Mouse (Mus musculus) mature B cell (primary cell): Measurements from ENCODE around the gene Fbxo44.

Experiments
- in situ Hi-C: fragments of 300-500 bp; cut with MboI; formaldehyde crosslinking; loops from 2 replicates; pipeline ENCODE4 v1.14.3; 2019

Gene Fbxo44

DNA sequence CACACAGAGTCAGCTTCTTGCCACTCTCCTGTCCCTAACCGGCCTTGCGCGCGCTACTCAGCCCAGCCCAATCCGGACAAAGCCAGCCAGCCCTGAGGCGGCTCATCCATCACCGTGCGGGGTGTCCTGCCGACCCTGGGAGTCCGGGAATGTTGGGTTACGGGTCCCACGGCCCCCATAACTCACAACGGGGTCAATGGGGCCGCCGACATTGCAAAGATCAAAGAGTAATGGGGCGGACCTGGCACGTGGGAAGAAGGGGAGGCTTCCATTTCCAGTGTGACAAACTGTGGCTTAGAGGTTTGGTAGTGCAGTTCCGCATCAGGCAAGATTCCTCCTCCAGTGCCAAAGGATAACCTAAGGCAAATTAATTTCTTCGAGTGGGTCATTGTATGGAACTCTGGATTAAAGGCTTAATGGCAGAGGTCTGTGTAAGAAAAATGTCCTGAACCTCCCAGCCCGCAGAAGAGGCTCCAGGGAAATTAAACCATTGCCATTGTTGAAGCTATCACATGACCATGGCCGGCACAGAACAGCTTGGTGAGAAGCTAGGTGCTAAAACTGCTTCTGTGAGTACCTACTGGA is 28.7 kb downstream of the Fbxo44 start:
- in situ Hi-C loops = no loop called here

DNA sequence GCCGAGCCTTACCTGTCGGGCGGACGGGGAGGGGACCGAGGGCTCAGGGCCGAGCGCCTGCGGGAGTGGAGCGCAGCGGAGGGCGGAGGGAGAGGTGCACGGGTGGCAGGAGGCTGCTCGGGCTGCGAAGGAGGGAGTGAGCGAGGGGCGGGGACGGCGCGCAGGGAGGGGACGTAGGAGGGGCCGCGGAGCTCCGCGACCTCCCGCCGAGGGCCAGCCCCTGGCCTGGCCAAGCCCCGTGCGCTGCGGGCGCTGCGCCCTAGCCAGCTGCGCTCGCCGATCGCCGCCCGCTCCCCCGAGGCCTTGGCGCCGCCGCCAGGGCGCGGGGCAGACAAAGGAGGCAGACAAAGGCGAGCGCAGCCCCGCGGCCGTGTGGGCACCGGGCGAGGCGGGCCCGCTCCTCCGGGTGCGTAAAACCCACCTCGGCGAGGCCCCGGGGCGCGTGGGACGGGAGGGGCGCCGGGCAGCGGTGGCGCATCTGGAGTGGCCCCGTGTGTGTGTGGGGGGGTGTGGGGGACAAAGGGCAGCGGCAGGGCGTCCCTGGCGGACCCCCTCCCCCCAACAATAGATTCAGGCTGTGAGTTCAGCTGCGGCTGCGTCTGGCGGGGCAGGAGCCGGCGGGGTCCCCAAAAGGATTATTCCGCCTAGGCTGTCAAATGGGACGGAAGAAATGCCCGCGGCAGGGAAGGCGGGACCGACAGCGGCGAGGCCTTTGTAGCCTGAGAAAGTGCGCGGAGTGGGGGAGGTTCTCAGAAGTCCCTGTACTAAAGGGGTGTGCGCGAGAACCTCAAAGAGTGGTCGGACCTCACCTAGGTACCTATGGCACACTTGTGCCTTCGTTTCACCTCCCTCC is 29.5 kb downstream of the Fbxo44 start, which contains the start of gene Draxin:
Gene Draxin (minus strand): TSS at position 138 of the 853 bp plus-strand sequence.
- in situ Hi-C loops = no loop called here

DNA sequence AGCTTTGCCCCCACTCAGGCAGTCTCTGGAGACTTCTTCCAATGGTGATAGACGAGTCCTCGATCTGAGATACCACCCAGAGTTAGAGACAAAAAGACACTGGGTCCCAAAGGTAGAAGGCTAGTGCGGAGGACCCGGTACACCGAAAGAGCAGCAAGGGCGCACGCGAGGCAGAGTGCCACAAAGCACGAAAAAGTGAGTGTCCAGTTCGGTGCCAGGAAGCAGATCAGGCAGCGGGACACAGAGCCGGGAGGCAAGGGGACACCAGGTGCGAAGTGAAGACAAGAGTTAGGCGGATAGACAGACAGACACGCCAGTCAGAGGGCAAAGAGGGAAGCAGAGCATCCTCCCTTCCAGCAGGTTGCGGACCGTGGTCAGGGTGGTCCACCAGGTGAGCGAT is 30.1 kb downstream of the Fbxo44 start, which contains the start of gene Mad2l2:
Gene Mad2l2 (plus strand): TSS at position 252 of the 400 bp plus-strand sequence.
- in situ Hi-C loops = no loop called here

DNA sequence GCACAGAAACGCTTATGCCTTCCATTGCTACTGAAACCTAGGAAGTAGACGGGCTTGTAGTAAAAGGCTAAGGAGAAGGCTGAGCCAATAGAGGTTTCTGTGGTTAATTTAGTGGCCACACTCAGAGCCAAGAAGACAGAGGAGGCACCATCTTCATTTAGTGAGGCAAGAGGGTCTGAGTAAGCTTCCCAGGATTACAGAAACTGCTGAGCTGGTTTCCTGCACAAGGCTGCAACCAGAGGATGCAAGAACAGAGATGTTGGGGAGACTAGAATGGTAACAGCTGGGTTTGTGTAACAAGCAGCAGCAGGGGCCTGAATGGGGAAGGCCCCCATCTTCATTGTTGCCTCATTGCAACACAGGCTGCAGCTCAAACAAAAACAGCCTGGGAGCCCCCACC is 31.6 kb downstream of the Fbxo44 start:
- in situ Hi-C loops = no loop called here

DNA sequence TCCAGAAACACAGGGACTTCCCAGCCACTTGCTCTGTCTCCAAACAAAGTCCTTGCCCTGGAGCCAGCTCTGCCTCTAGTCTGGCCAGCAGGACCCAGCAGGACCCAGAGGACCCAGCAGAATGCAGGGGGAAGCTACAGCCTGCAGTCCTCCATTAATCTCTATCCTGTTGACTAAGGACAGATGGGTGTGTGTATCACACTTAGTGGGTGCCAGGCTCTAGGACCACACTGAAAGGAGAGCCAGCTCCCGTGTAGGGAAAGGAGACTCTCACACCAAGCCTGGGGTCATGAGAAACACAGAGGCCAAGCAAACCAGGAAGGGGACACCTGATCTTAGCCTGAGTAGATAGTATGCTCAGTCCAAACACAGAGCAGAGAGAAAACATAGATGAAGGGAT is 32.0 kb downstream of the Fbxo44 start:
- in situ Hi-C loops = no loop called here

DNA sequence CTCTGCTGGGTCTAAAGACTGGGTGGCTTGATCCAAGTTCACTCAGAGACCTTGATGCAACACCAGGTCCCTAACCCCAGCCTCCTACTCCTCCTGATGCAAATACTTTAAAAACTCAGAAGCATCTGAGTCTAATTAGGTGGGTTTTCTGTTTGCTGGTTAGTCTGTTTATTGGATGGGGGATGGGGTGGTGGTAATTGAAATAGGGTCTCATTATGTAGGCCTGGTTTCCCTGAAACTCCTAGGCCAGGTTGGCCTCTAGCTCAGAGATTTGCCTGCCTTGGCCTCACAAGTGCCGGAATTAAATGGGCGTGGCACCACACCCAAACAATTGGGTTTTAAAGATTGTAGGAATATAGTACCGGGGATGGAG is 37.6 kb downstream of the Fbxo44 start:
- in situ Hi-C loops = no loop called here

DNA sequence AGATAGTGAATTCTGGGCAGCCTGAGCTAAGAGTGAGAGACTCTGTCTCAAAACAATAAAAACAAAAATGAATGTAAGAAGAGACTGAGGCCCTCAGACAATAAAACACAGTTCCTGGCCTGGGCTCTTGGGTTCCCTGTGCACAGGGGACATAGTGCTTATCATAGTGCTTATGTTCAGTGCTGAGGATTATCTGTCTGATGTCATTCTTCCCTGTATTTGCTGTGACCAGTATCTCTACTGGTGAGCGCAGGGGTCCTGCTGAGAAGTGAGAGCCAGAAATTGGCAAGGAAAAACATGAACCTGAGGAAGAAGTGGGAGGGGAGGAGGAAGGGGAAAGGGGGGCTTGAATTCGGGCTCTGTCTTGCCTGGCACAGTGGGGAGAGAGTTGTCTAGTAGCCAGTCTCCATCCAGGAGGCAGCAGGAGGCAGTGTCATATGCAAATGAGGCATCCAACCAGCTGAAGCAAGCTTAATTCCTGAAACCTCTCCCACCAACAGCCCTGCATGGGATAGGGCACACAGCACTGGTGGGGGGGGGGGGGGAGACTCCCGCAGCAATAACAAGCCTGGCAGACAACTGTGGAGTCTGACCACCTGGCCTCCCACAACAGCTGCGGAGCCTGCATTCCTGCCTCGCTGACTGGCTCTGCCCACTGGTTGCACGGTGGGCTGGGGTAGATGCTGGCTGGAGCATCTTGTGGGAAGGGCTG is 38.1 kb downstream of the Fbxo44 start:
- in situ Hi-C loops = no loop called here

DNA sequence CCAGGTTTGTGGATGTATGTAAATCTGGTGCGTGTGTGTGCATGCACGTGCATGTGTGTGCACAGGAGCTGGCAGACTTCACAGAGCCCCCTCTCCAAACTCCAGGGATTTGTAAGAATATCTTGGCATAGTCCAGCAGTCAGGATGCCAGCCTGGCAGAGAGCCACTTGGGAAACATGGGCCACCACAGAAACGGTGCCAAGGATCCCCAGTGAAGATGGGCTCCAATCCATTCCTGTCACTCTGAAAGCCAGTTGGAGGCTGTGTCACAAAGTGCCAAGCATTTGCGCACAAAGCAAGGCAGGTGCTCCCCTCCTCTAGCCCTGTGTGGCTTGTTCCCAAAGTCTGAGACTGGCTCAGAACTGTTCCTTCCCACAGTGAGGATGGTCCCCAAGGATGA is 38.9 kb downstream of the Fbxo44 start:
- in situ Hi-C loops = no loop called here

DNA sequence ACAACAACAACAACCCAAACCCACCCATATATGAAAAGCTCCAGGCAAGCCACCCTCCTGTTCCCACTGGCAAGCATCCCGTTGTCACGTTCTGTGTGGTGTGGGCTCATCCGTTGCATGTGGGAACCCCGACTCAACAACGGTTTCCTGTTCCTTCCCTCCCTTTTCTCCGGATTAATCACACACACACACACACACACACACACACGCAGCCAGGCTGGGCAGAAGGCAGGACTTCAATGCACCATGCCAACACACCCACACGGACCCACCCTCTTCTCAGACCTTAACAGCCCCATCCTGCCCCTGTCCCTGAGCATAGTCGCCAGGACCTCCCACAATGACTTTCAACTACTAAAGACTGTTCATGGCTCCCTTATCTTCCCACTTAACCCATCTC is 39.7 kb downstream of the Fbxo44 start:
- in situ Hi-C loops = no loop called here

DNA sequence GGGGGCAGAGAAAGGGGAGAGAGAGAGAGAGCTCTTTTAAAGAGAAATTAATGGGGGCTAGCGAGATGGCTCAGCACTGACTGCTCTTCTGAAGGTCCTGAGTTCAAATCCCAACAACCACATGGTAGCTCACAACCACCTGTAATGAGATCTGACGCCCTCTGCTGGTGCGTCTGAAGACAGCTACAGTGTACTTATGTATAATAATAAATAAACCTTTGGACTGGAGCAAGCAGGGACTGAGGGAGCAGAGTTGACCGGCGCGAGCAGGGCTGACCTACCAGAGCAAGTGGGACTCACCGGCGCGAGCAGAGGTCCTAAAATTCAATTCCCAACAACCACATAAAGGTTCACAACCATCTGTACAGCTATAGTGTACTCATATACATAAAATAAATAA is 40.7 kb downstream of the Fbxo44 start:
- in situ Hi-C loops = loop anchor here (10.0 kb wide), 1 partner anchor 45 kb away; the partner anchor contains the start of genes Fbxo2 and Fbxo44

DNA sequence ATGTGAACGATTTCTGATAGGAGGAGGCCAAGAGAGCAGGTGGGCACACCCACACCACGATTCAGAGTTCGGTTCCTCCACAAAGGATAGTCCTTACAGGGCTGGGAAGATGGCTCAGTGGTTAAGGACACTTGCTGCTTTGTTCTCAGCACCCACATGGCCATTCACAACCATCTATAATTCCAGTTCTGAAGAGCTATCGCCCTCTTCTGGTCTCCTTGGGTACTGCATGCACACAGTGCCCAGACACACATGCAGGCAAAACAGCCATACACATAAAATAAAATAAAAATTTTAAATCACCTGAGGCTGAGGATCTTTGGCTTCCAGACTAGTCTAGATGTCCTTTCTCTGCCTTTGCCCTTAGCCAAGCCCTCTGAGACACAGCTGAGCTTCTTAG is 42.9 kb downstream of the Fbxo44 start:
- in situ Hi-C loops = loop anchor here (10.0 kb wide), 1 partner anchor 47 kb away; the partner anchor contains the start of genes Fbxo2 and Fbxo44

DNA sequence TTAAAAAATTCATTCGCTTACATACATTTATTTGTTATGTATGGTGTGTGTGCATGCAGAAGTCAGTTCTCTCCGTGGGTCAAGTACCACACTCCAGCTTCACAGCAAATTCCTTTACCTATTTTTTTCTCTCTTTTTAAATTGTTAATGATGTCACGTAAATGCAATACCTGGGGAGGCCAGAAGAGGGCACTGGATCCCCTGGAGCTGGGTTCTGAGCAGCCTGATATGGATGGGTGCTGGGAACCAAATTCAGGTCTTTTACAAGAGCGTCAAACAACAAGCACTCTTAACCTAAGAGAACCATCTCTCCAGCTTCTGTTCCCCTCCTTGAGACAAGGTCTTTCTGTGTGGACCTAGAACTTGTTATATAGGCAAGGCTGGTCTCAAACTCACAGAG is 43.6 kb downstream of the Fbxo44 start:
- in situ Hi-C loops = loop anchor here (10.0 kb wide), 1 partner anchor 48 kb away; the partner anchor contains the start of genes Fbxo2 and Fbxo44

DNA sequence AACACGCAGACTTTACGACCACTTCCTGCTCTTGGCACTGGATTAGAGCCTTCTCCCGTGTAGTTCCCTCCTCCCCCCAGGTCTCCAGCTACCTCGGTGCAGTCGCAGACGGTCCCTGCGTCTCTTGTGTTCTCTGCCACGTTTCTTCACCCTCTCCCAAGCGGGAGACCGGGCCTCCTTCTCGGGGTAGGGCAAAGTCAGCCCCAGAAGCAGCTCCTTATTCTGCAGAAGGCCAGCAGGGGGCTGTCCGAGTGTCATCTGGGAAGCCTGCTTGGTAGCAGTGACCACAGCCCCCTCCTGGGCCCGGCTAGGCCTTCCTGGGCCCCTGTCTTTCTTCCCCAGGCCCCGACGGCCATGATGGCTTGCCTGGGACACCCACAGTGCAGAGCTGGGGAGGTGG is 44.8 kb downstream of the Fbxo44 start:
- in situ Hi-C loops = loop anchor here (10.0 kb wide), 1 partner anchor 49 kb away; the partner anchor contains the start of genes Fbxo2 and Fbxo44

DNA sequence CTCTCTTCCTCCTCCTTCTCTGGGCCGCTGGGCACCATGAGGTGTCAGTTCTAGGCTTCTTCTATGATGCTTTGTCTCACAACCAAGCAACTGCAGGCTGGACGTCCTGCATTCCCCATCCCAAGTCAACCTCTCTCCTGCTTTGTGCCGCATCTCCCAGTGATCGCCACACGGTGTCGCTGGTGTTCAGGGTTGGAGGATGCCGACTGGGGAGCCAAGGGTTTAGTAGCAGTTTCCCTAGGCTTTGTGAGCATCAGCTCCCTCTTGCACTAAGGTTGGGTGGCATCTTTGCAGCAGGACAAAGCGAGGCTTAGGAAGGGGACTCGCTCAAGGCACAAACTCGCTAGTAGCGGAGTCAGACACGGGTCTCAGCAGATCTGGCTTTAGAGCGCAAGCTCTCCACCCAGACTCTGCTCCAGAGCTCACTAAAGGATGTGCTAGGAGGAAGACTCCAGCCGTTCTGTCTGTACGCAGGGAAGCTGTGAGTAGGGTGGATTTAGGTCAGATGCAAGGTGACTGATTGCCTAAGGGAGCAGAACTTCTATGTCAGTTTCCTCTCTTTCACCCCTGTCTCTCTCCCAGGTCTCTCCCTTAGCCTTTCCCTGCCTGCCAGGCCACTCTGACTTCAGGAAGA is 45.4 kb downstream of the Fbxo44 start:
- in situ Hi-C loops = loop anchor here (10.0 kb wide), 1 partner anchor 50 kb away; the partner anchor contains the start of genes Fbxo2 and Fbxo44

DNA sequence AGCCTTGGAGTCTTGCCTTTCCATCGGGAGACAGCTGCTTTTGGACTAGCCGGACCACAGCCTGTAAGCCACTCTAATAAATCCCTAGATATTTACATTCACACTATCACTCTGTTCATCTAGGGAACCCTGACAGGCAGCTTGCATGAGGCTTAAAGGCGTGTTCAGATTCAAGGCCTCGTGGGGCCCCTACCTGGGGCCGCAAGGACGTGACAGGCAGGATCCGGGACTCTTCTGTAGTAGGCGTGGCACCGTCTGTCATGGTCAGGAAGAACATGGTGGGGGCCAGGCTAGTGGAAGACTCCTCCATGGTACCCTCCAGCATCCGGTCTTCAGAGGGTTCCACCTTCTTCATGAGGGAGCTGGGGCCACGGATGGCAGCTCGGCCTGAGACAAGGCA is 47.8 kb downstream of the Fbxo44 start:
- in situ Hi-C loops = loop anchor here (10.0 kb wide), 1 partner anchor 52 kb away; the partner anchor contains the start of genes Fbxo2 and Fbxo44

DNA sequence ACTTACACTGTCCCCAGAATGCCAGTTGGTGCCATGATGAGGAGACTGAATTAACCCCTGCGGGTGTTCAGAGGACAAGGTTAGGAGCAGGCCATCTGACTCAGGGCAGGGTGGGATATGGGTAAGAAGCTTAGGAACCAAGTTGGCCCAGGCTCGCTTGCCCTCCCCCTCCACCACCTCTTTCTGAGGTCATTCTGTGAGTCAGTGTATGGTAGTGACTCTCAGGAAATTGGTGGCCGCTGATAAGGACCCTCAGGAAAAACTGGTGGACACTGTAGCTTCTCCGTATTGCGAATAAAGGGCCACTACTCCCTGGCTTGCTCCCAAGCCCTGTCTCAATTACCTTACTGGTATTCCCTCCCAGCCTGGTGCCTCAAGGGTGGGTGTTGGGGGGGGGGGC is 51.1 kb downstream of the Fbxo44 start:
- in situ Hi-C loops = no loop called here

DNA sequence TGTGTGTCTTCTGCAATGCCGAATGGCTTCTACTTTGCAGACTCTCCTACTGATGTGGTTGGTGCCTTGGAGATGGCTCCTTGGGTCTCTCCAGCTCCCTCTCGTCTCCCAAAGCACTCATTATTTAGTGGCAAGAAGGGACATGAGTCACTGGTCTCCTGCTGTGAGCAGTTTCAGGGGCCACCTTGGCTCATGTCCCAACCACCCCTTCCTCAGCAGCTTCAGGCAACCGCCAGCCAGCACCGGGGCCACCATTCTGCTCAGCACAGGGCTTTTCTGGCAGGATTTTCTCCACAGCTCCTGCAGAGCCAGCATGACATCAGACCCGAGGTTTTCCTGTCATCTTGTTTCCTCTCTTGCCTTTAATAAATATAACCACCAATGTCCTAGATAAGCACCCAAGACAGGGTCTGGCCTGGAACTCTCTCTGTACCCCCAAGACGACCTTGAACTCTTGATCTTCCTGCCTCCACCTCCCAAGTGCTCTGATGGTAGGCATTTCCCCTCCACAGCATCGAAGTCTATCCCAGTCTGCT is 51.6 kb downstream of the Fbxo44 start:
- in situ Hi-C loops = no loop called here

DNA sequence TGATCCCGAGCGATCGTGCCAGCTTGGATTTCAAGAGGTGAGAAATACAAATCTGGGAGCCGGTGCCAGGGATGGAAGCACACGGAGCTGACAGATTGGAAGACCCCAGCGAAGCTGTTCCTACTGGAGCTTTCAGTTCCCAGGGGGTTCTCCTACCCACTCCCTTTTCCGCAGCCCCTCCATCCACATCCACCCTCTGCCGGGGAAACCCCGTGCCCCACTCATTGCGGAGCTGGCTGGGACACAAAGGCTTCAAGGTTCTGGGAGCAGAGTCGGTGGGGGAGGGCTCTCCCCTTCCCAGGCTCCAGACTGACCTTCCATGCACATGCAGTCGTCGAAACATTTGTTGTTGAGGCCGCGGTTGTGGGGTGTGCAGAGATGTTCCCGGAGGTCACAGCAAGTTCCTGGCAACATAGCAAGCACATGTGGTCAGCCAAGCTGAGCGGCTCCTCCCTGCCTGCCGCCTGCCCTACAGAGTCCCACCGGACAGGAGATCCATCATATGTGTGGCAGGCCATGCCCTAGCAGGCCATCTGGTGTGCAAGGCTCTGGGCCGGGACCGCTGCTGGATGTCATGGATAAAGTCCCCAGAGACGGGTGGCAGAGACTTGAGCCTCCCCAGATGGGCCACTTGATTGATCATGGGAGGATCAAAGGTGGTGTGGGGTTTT is 52.5 kb downstream of the Fbxo44 start:
- in situ Hi-C loops = no loop called here

DNA sequence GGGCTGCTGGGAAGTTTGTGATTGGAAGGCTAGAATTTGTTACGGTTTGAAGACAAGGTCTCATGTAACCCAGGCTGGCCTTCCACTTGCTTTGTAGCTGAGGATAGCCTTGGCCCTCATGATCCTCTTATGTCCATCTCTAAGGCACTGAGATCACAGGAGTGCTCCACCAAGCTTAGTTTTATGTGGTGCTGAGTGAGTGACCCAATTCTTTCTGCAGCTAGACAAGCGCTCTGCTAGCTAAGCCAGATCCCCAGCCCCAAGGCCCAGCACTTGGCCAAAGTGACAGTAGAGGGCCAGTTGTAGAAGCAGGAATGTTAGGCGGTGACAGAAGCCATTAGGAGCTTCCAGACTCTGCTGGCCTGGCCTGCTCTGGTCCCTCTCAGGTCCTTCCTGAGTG is 56.1 kb downstream of the Fbxo44 start:
- in situ Hi-C loops = no loop called here
